Mouse (Mus musculus): ENCODE measurements around the gene Selenbp2.
A peak's percentile ranks its signal among the peaks of the same experiment; 100 is the strongest.
"Not testable (repeated sequence)": the region's sequence is repeated elsewhere in the genome, so short reads cannot be mapped to it uniquely, and the experiment has no call there.

GRCm38 (mm10) chr3:94659142-94659748 lies 34.1 kb upstream of the Selenbp2 start:
- TF ChIP-seq CTCF (IDR thresholded peaks at IDR 0.05; ENCODE audit: low read depth) = peak; percentile 27; the same call in 1 of the 2 replicates
- not testable (repeated sequence) for TF ChIP-seq EP300 (optimal IDR thresholded peaks at IDR 0.05)

Data from stomach, postnatal 0 days (tissue).